Mouse (Mus musculus): ENCODE results near the gene Slc29a2. TPM values are rescaled to one million over a fixed set of nuclear protein-coding genes. Genes with fewer than 3 reads are reported as not detected.

Slc29a2 gene
- 2.0 TPM for polyA plus RNA-seq (2017; shearing (Covaris generic))

GRCm38 (mm10) chr19:5023621-5024479 is at the start of gene Slc29a2:
Gene Slc29a2 (plus strand): TSS chr19:5023860.

GRCm38 (mm10) chr19:4990256-4990625 is 33.4 kb upstream of the Slc29a2 start, which contains the start of gene Npas4:
Gene Npas4 (minus strand): TSS chr19:4990316.

DNA sequence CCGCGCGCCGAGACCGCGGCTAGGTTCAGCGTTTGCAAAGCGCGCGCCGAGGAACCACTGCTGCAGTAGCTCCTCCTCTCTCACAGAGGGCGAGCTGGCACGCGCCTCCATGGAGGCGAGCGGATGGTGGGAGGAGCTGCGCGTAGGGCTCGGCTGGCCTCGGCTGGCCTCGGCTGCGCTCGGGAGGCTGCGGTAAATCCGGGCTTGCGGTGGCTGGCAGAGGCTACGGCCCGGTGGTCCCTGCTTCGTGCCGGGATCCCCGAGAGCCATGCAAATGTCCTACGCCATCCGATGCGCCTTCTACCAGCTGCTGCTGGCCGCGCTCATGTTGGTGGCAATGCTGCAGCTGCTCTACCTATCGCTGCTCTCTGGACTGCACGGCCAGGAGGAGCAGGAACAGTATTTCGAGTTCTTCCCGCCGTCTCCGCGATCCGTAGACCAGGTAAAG is 15.1 kb downstream of the Slc29a2 start, which contains the start of the genes B4gat1 and AC124502.3:
Gene B4gat1 (plus strand): TSS at position 118 of the 448 bp plus-strand sequence.
Gene AC124502.3 (plus strand): TSS at position 183 of the 448 bp plus-strand sequence.

GRCm38 (mm10) chr19:5040862-5041523 is 17.3 kb downstream of the Slc29a2 start, which contains the start of gene Brms1:
Gene Brms1 (plus strand): TSS chr19:5041354.

DNA sequence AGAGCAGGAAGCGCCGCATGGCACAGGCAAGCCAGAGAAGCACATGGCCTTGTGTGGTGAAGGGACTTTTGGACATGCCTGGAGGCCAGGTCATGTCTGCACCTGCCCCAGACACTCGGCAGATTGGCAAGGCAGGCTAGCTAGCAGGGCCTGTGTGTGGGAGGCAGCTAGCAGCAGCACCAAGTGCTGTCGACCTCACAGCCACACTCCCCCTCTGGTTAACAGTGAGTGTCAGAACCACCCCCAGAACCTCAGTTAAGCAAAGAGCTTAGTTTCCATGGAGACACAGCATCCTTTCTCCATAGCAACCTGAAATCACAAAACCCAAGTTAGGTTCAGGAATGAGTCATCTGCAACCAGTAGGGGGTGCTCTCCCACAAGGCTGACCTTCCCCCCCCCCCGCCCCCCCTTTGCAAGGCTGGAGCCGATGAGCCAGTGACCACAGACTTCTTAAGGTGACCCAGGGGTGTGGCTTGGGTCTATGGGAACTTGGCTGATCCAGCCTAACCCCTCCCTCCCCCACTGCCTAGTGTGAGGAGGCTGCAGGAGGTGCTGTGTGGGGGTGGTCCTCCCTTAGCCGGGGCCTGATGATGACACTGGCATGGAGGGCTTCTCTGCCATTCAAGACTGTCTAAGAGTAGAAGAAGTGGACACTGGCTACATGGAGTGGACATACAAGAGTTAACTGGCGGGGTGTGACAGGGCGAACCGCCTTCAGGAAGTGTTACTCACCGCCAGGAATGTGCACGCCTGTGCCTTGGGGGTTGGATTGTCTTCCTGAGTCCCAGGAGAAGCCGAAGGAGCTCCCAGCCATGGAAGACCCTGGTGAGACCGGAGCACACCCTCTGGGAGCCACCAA is 26.6 kb downstream of the Slc29a2 start, which contains the start of gene Rin1:
Gene Rin1 (plus strand): TSS at position 435 of the 859 bp plus-strand sequence.

DNA sequence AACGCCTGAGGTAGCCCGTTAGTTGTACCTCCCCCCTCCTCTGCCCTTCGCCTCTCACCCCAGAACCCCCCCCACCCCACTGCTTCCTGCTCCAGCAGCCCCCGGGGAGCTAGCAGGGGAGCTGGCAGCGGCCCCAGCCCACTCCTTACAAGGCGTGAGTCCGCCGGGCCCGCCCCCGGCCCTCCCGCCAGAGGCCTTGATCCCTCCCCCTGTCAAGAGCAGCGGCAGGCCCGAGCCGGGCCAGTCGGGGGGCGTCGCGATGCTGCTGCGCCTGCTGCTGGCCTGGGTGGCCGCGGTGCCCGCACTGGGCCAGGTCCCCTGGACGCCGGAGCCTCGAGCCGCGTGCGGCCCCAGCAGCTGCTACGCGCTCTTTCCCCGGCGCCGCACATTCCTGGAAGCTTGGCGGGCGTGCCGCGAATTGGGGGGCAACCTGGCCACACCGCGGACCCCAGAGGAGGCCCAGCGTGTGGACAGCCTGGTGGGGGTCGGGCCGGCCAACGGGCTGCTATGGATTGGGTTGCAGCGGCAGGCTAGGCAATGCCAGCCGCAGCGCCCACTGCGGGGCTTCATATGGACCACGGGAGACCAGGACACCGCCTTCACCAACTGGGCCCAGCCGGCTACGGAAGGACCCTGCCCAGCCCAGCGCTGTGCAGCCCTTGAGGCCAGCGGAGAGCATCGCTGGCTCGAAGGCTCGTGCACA is 44.4 kb downstream of the Slc29a2 start, which contains the start of gene Cd248:
Gene Cd248 (plus strand): TSS at position 212 of the 703 bp plus-strand sequence.

Other genes starting within 250 kb of the Slc29a2 start
- gene Rbm4, start 230.0 kb upstream of the Slc29a2 start, polyA plus RNA-seq (2017; shearing (Covaris generic)) = 62.0 TPM
- 52.8 TPM for gene Gm21992, start 212.2 kb upstream of the Slc29a2 start, polyA plus RNA-seq (2017; shearing (Covaris generic))
- 98.3 TPM for gene Rbm14, start 212.2 kb upstream of the Slc29a2 start, polyA plus RNA-seq (2017; shearing (Covaris generic))
- 213 TPM for gene Ccs, start 184.5 kb upstream of the Slc29a2 start, polyA plus RNA-seq (2017; shearing (Covaris generic))
- 0.28 TPM for gene Ccdc87, start 184.5 kb upstream of the Slc29a2 start, polyA plus RNA-seq (2017; shearing (Covaris generic))
- 7.4 TPM for gene Ctsf, start 168.7 kb upstream of the Slc29a2 start, polyA plus RNA-seq (2017; shearing (Covaris generic))
- gene Actn3, start 146.0 kb upstream of the Slc29a2 start, polyA plus RNA-seq (2017; shearing (Covaris generic)) = 0.10 TPM
- 7.9 TPM for gene Zdhhc24, start 145.2 kb upstream of the Slc29a2 start, polyA plus RNA-seq (2017; shearing (Covaris generic))
- 0.92 TPM for gene Bbs1, start 117.2 kb upstream of the Slc29a2 start, polyA plus RNA-seq (2017; shearing (Covaris generic))
- gene Dpp3, start 95.6 kb upstream of the Slc29a2 start, polyA plus RNA-seq (2017; shearing (Covaris generic)) = 136 TPM
- 0.65 TPM for gene Peli3, start 80.7 kb upstream of the Slc29a2 start, polyA plus RNA-seq (2017; shearing (Covaris generic))
- gene Mrpl11, start 61.7 kb upstream of the Slc29a2 start, polyA plus RNA-seq (2017; shearing (Covaris generic)) = 59.2 TPM
- gene Npas4, start 33.5 kb upstream of the Slc29a2 start, polyA plus RNA-seq (2017; shearing (Covaris generic)) = 1.8 TPM
- gene B4gat1, start 15.0 kb downstream of the Slc29a2 start, polyA plus RNA-seq (2017; shearing (Covaris generic)) = 18.7 TPM
- 3.6 TPM for gene AC124502.3, start 15.0 kb downstream of the Slc29a2 start, polyA plus RNA-seq (2017; shearing (Covaris generic))
- gene Brms1, start 17.5 kb downstream of the Slc29a2 start, polyA plus RNA-seq (2017; shearing (Covaris generic)) = 81.9 TPM
- 0.26 TPM for gene Rin1, start 26.6 kb downstream of the Slc29a2 start, polyA plus RNA-seq (2017; shearing (Covaris generic))
- not detected for gene Cd248, start 44.2 kb downstream of the Slc29a2 start, polyA plus RNA-seq (2017; shearing (Covaris generic))
- gene Tmem151a, start 61.7 kb downstream of the Slc29a2 start, polyA plus RNA-seq (2017; shearing (Covaris generic)) = not detected
- gene Yif1a, start 64.7 kb downstream of the Slc29a2 start, polyA plus RNA-seq (2017; shearing (Covaris generic)) = 58.0 TPM
- gene Cnih2, start 74.7 kb downstream of the Slc29a2 start, polyA plus RNA-seq (2017; shearing (Covaris generic)) = 1.4 TPM
- 240 TPM for gene Rab1b, start 83.2 kb downstream of the Slc29a2 start, polyA plus RNA-seq (2017; shearing (Covaris generic))
- gene Klc2, start 94.7 kb downstream of the Slc29a2 start, polyA plus RNA-seq (2017; shearing (Covaris generic)) = 3.3 TPM
- 16.5 TPM for gene Pacs1, start 249.3 kb downstream of the Slc29a2 start, polyA plus RNA-seq (2017; shearing (Covaris generic))

All from activated CD4-positive, CD25-positive, alpha-beta regulatory T cell, adult 9 weeks (primary cell).